Mouse (Mus musculus) spleen, adult 2 months (tissue): Measurements from ENCODE around the gene Cdc42se2. TPM values are rescaled to one million over a fixed set of nuclear protein-coding genes. Genes with fewer than 3 reads are reported as not detected.

Source experiments
- DNase-seq, 2 experiments: peaks; one replicate each; pipeline versions ENCODE4 v3.0.0 to v3.0.0-alpha.2; 2012 to 2021; ENCODE audit warnings: low spot score in 2 of 2, low read depth in 1 of 2
- H3K27ac ChIP-seq: fragments of 200-500 bp; 2 replicates; pipeline ENCODE4 v1.5.1; 2012; ENCODE audit warnings: low read length, inconsistent platforms; ENCODE audit not compliant: insufficient read depth
- H3K27me3 ChIP-seq: fragments of 200-500 bp; 2 replicates; pipeline ENCODE4 v1.6.1; 2012; ENCODE audit warnings: mild to moderate bottlenecking, moderate library complexity, low read length, inconsistent platforms; ENCODE audit not compliant: control insufficient read depth, insufficient read depth
- H3K36me3 ChIP-seq: fragments of 200-500 bp; 2 replicates; pipeline ENCODE4 v1.6.1; 2012; ENCODE audit warnings: mild to moderate bottlenecking, low read length, inconsistent platforms; ENCODE audit not compliant: control insufficient read depth, insufficient read depth
- H3K4me1 ChIP-seq: fragments of 200-500 bp; 2 replicates; pipeline ENCODE4 v1.6.1; 2011; ENCODE audit warnings: inconsistent platforms; ENCODE audit not compliant: control insufficient read depth, insufficient read depth, insufficient read length
- H3K4me3 ChIP-seq: fragments of 200-500 bp; 2 replicates; pipeline ENCODE4 v1.5.1; 2011; ENCODE audit warnings: mild to moderate bottlenecking, inconsistent platforms; ENCODE audit not compliant: insufficient read depth, insufficient read length; ENCODE audit errors: extremely low read depth
- CTCF ChIP-seq: fragments of 200-500 bp; IDR thresholded peaks from 2 replicates; pipeline ENCODE4 v1.5.1; 2011; ENCODE audit warnings: mild to moderate bottlenecking, inconsistent platforms; ENCODE audit not compliant: insufficient read depth, insufficient read length, insufficient replicate concordance; ENCODE audit errors: extremely low read depth
- POLR2A ChIP-seq: fragments of 200-500 bp; IDR thresholded peaks from 2 replicates; pipeline ENCODE4 v1.6.1; 2011; ENCODE audit warnings: low read depth, low read length, inconsistent platforms
- WGBS: fragments of 180-500 bp; shearing (Covaris S2); methylation state at CpG from one replicate; pipeline ENCODE4 v1.1.7; 2018; 5-methylcytosine and 5-hydroxymethylcytosine counted together
- polyA plus RNA-seq: library from polyadenylated mRNA; depleted of rRNA; stranded (reverse); fragments of >200 nt; gene quantifications from 2 replicates; pipeline ENCODE4 v1.2.3, GENCODE M21; 2012

Cdc42se2 gene
- polyA plus RNA-seq, 1 experiment = 55.8 TPM

DNA sequence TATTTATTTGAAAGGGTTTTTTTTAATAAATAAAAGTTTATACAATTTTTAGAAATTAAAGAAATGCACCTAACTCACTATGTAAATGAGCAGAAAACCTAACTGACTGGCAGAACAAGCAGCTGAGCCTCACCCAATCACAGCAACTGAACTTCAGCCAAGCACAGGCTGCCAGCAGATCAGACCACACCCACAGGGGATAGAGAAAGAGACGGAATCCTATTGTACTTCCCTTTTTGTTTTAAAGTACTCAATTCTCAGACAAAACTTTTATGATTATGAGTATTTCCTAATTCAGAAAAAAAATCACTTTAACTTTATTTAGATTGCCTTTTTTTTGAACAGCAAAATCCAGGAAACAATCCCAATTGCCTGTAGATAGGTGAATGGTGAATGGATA lies 29.5 kb downstream of the Cdc42se2 start:
- peaks cover 4% of the 10 kb centered on the region for H3K36me3 ChIP-seq
- peaks cover 18% of the 10 kb centered on the region; the same call in 1 of the 2 replicates for H3K4me1 ChIP-seq
- no peak overlapping the region; the same call in 1 of the 2 replicates for H3K27ac ChIP-seq
- DNase-seq = peak; percentile 56 to 62
- no peak overlapping the region for H3K4me3 ChIP-seq
- WGBS = 8% methylated on average over 1 of the region's 1 CpGs
- TF ChIP-seq CTCF = no peak
- TF ChIP-seq POLR2A = no peak
- H3K27me3 ChIP-seq = no peaks in the 10 kb centered on the region

DNA sequence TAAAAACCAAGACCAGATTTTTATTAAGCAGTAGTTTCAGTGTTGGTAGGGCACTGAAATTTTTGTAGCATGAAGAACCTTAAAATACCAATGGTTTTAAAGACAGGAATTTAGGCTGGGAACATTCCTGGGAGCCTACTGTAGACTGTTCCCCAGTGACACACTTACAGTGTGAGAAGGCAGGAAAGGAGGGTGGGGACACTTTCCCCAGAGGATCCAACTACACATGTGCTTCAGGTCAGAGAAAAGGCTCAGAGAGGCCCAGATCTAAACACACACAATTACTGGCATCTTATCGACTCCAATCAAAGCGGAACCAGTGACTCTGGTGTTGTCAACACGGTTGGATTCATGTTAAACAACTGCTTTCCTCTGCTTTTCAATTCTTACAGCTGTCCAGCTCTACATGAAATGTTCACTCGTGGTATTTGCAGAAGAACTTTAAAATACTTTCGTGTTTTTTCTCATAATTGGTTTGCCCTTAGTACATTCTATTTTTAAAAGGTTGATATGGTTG lies 32.3 kb downstream of the Cdc42se2 start:
- Histone ChIP-seq H3K27me3 (no peaks in the 10 kb centered on the region), H3K36me3 (peaks cover 9% of the 10 kb centered on the region), H3K4me1 (peaks cover 17% of the 10 kb centered on the region; the same call in 1 of the 2 replicates), H3K27ac (peak overlapping the region; percentile 52), H3K4me3 (no peak overlapping the region)
- no peak for DNase-seq
- 55% methylated on average over 5 of the region's 5 CpGs for WGBS
- TF ChIP-seq POLR2A (no peak), CTCF (no peak)

DNA sequence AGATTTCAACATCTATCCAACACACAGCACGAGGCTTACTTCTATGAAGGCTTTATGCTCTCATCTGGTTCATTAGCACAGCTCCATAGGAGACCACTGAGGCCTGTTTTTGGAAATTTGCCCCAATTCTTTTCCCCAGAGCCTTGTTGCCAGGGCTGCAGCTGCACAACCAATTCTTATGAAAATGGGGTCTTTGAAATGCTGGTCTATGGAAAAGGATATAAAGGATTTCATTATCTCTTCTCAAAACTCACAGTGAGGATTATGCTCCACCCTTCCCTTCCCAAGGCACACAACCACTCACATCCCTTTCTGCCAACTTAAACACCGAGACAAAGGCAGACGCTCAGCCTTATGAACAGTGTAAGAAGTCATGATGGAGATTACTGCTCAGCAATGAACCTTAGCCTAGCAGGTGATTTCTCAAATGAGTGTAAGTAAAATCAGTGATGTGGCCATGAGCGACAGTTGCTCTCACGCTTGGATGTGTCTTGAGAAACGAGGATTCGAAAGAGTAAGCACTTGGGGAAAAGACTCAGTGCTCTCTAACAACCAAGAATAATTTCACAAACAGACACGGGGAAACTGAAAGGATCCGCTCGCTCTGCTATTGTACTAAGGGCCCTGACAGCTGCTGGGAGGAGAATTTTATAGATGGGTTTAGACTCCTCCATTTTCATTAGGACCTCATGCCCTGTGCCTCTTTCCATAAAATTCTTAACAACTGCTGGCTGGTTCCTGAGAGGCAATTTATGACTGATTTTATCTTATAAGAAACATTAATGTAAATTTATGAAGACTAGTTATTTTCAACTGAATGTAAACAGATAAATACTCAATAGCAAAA lies 33.0 kb downstream of the Cdc42se2 start:
- TF ChIP-seq POLR2A (no peak), CTCF (no peak)
- H3K36me3 ChIP-seq = peaks cover 9% of the 10 kb centered on the region
- peaks cover 17% of the 10 kb centered on the region; the same call in 1 of the 2 replicates for H3K4me1 ChIP-seq
- 86% methylated on average over 10 of the region's 10 CpGs for WGBS
- H3K27me3 ChIP-seq = no peaks in the 10 kb centered on the region
- no peak overlapping the region for H3K4me3 ChIP-seq
- H3K27ac ChIP-seq = no peak overlapping the region; the same call in 1 of the 2 replicates
- no peak for DNase-seq

DNA sequence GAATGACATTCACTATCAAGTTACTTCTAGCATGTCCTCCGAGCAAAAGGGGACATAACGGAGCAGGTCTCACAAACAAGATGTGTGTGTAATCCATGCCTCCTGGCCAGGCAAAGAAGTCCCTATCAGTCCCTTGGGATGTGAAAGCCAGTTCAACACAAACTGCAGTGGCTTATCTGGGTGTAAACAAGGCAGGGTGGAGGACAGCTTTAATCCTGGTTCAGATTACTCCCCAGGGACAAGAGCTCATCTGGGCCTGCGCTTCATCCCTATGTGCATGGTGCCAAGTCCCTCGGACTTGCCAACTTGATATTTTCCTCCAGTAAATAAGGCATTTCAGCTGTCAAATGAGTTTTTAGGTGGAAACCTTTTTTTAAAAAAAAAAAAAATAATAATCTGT lies 36.0 kb downstream of the Cdc42se2 start:
- H3K27me3 ChIP-seq = no peaks in the 10 kb centered on the region
- H3K4me1 ChIP-seq = peaks cover 8% of the 10 kb centered on the region; the same call in 1 of the 2 replicates
- no peak overlapping the region for H3K4me3 ChIP-seq
- no peak for DNase-seq
- 93% methylated on average over 4 of the region's 4 CpGs for WGBS
- TF ChIP-seq CTCF (no peak), POLR2A (no peak)
- H3K27ac ChIP-seq = no peak overlapping the region
- H3K36me3 ChIP-seq = peaks cover 11% of the 10 kb centered on the region

DNA sequence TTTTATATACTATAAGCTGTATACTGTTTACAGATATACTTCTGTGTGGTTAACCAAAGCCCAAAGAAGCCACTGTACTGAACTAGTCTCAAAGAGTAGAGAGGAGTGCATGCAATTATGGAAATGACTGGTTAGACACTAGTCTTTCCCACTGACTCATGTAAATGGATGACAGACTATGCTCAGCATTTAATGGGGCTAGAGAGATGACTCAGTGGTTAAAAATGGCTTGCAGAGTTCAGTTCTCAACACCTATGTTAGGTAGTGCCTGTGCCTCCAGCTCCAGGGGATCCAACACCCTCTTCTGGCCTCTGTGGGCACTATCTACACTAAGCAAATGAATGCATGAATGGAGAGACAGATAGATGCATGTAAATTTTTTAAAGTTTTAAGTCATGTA lies 38.6 kb downstream of the Cdc42se2 start:
- H3K36me3 ChIP-seq = peaks cover 9% of the 10 kb centered on the region
- no peak overlapping the region for H3K27ac ChIP-seq
- H3K4me3 ChIP-seq = no peak overlapping the region
- TF ChIP-seq POLR2A (no peak), CTCF (no peak)
- no peaks in the 10 kb centered on the region for H3K27me3 ChIP-seq
- no peak for DNase-seq
- H3K4me1 ChIP-seq = peaks cover 4% of the 10 kb centered on the region

DNA sequence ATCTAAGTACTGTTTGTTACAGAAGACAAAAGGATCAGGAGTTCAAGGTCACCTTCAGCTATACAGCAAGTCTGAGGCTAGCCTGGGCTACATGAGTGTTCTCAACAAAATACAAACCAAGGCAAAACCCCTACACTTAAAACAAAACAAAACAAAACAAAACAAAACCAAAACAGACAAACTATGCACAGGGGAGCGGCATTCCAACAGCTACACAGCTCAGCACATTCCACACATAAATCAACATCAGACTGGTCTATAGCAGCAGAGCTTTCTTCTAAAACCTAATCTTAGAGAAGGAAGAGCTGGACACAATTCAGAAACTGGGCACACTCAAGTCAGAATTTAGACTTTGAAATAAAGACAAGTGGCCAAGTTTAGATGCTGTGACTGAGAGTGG lies 43.2 kb downstream of the Cdc42se2 start:
- no peak overlapping the region for H3K4me3 ChIP-seq
- DNase-seq = no peak
- no peak overlapping the region for H3K27ac ChIP-seq
- peaks cover 7% of the 10 kb centered on the region for H3K36me3 ChIP-seq
- H3K4me1 ChIP-seq = peaks cover 9% of the 10 kb centered on the region
- no peaks in the 10 kb centered on the region for H3K27me3 ChIP-seq
- TF ChIP-seq POLR2A (no peak), CTCF (no peak)
- WGBS = 95% methylated on average over 1 of the region's 1 CpGs

DNA sequence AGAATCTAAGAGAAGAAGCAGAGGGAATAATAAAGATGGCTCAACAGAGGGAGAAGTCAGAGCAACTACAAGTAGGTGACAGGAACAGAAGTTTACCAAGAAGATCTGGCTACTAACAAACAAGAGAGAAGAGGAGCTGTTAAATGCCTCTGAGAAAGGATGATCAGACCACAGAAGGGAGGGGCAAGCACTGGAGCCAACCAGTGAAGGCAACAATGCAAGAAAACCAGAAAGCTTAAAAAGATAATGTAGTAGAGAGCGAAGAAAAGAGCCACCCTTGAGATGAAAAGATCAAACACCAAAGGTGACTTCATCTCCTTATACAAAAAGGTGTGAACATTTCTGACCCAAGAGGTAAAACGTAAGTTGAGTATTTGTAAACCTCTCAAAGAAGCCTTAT lies 46.1 kb downstream of the Cdc42se2 start:
- DNase-seq = no peak
- Histone ChIP-seq H3K27me3 (no peaks in the 10 kb centered on the region), H3K36me3 (peaks cover 9% of the 10 kb centered on the region), H3K27ac (no peak overlapping the region), H3K4me1 (peaks cover 9% of the 10 kb centered on the region), H3K4me3 (no peak overlapping the region)
- 81% methylated on average over 2 of the region's 2 CpGs for WGBS
- no peak for TF ChIP-seq POLR2A
- no peak for TF ChIP-seq CTCF
